Mouse (Mus musculus) lung, postnatal 0 days (tissue): ENCODE data around the gene Gm49378.

Experiments used
- CTCF ChIP-seq: IDR thresholded peaks from 2 replicates; pipeline ENCODE4 v1.5.1; 2016; ENCODE audit warnings: antibody characterized with exemption, mild to moderate bottlenecking
- EP300 ChIP-seq: IDR thresholded peaks from 2 replicates; pipeline ENCODE4 v1.6.1; 2016; ENCODE audit warnings: antibody characterized with exemption, mild to moderate bottlenecking, control low read depth

GRCm38 (mm10) chr14:55598521-55599390, 38.9 kb downstream of the Gm49378 start:
- no peak for TF ChIP-seq EP300
- TF ChIP-seq CTCF, result no peak
